Mouse (Mus musculus) left cerebral cortex, adult 2 months (tissue): ENCODE results near the gene Gabarap. TPM values are rescaled to one million over a fixed set of nuclear protein-coding genes. Genes with fewer than 3 reads are reported as not detected.
A peak's percentile ranks its signal among the peaks of the same experiment; 100 is the strongest.

Experiments
- DNase-seq, 2 experiments: peaks; one replicate each; pipeline ENCODE4 v3.0.0; 2021 to 2022; ENCODE audit warnings: low spot score in 2 of 2, mixed read lengths in 1 of 2; ENCODE audit errors: extremely low spot score in 1 of 2
- H3K27ac ChIP-seq: fragments of 200-600 bp; 2 replicates; pipeline ENCODE4 v1.8.1; 2022
- H3K4me3 ChIP-seq: fragments of 200-600 bp; 2 replicates; pipeline ENCODE4 v1.8.1; 2022
- CTCF ChIP-seq: fragments of 200-600 bp; IDR thresholded peaks from 2 replicates; pipeline ENCODE4 v1.8.1; 2022; ENCODE audit warnings: antibody characterized with exemption, mild to moderate bottlenecking, moderate library complexity
- intact Hi-C: fragments of 180-260 bp; cut with DNase I; formaldehyde crosslinking; loops from one replicate; pipeline ENCODE4 v1.15.1; 2025
- total RNA-seq, 2 experiments: library from RNA; stranded (reverse); gene quantifications; 2 replicates each; pipeline ENCODE4 v1.2.3; 2021

The Gabarap gene
- total RNA-seq, 2 experiments from 2014 or later, result 209 to 215 TPM

GRCm38 (mm10) chr11:69994401-69995090 is 3.6 kb downstream of the Gabarap start:
- H3K27ac ChIP-seq, result no peak overlapping the region
- H3K4me3 ChIP-seq, result no peak overlapping the region
- DNase-seq, result no peak
- intact Hi-C loops, result loop anchor here (2.0 kb wide), 1 partner anchor 14 kb away; the partner anchor contains the start of gene Ctdnep1
- TF ChIP-seq CTCF, result no peak

GRCm38 (mm10) chr11:69995391-69995960 is 4.5 kb downstream of the Gabarap start, which contains the start of gene Phf23:
Phf23 (plus strand) TSS chr11:69995777.
- DNase-seq, result peak; percentile 95 to 96
- peak within 1 kb of the TSS; percentile 87 for H3K4me3 ChIP-seq
- intact Hi-C loops, result loop anchor here (2.0 kb wide), 1 partner anchor 15 kb away; the partner anchor contains the start of gene Ctdnep1
- peak; percentile 58 for TF ChIP-seq CTCF
- peak within 1 kb of the TSS; percentile 95 for H3K27ac ChIP-seq

DNA sequence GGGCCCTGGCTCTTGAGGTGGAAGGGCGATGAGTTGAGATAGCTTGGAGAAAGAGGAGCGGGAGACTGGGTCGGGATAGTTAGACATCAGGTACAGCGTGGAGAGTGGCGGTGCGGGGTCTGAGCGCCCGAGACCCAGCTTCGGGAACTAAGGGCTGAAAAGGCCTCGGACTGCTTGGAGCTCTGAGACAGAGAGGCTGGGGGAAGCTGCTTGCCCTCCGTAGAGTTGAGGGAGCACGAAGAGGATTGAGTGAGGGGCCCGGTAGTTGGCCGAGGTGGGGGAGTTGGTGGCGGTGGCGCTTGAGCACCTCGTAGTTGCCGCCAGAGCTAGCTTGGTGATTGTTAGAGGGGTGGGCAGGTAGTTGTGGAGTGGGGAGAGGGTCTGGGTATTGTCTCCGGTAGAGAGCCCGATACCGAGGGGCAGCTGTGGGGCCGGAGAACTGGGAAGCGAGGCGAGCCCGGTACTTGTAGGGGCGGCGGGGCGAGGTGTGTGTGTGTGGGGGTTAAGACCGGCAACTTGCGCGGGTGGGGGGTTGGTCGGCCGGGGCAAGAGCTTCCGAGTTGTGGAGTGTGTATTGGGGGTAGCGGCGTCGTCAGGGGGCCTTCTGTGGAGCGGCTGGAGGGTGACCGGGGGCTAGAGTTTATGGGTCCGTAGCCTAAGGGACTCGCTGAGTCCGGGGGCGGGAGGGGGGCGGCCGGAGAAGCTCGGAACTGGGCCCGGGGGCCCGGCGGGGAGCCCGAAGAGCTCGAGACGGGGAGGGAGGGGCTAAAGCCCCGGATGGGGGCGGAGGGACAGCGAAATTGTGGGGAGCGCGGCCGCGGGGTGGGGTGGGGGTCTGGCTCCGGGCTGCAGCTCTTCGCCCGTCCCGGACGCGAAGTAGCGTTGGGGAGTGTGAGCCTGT is 5.5 kb downstream of the Gabarap start:
- intact Hi-C loops, result no loop called here
- peak overlapping the region; percentile 87 for H3K4me3 ChIP-seq
- TF ChIP-seq CTCF, result no peak
- peak overlapping the region; percentile 95 for H3K27ac ChIP-seq
- peak in 1 of 2 experiments; percentile 51 for DNase-seq

DNA sequence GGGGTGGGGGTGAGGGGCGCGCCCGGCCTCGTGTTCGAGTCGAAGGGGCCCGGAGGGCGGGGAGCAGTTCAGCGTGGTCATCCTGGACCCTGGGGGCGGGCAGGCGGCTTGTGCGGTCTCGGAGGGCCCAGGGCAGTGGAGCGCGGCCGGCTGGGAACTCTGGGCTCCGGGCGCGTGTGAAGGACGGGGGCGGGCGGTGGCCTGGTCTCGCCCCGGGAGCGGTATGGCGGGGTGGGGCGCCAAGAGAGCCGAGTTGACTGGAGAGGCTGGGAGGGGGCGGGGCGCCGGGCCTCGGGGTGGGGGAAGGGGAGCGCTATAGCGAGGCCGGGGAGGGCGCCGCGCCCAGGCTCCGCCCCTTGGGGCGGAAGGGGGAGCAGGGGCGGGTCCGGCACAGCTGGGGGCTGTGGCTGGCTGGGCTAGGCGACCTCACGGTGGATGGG is 6.1 kb downstream of the Gabarap start:
- H3K27ac ChIP-seq, result peak overlapping the region; percentile 95
- intact Hi-C loops, result no loop called here
- no peak for TF ChIP-seq CTCF

GRCm38 (mm10) chr11:69998567-69999491 is 7.9 kb downstream of the Gabarap start:
- intact Hi-C loops, result no loop called here
- no peak for DNase-seq
- H3K27ac ChIP-seq, result no peak overlapping the region
- no peak overlapping the region for H3K4me3 ChIP-seq
- peak; percentile 40 for TF ChIP-seq CTCF

More for the DNA sequence above, 6.1 kb downstream of the Gabarap start:
- DNase-seq, result peak; percentile 68 to 79
- H3K4me3 ChIP-seq, result peak overlapping the region; percentile 87

- intact Hi-C loops, result loop anchor here (2.0 kb wide), 1 partner anchor 15 kb away; the partner anchor contains the start of gene Acadvl
- no peak for DNase-seq
Measured at GRCm38 (mm10) chr11:69999666-70000065, 8.7 kb downstream of the Gabarap start.

GRCm38 (mm10) chr11:70000396-70000898 is 9.5 kb downstream of the Gabarap start, which contains the start of gene Dvl2:
Dvl2 (plus strand) TSS chr11:70000595.
- intact Hi-C loops, result loop anchor here (2.0 kb wide), 1 partner anchor 14 kb away; the partner anchor contains the start of gene Acadvl
- Histone ChIP-seq H3K4me3 (peak within 1 kb of the TSS; percentile 65), H3K27ac (peak within 1 kb of the TSS; percentile 98)
- no peak for TF ChIP-seq CTCF
- peak; percentile 87 to 90 for DNase-seq

More at GRCm38 (mm10) chr11:69999666-70000065, 8.7 kb downstream of the Gabarap start:
- TF ChIP-seq CTCF, result no peak
- Histone ChIP-seq H3K27ac (0 out of 2 replicates have a peak overlapping the region, but pooled peaks have one; percentile 17), H3K4me3 (no peak overlapping the region)

DNA sequence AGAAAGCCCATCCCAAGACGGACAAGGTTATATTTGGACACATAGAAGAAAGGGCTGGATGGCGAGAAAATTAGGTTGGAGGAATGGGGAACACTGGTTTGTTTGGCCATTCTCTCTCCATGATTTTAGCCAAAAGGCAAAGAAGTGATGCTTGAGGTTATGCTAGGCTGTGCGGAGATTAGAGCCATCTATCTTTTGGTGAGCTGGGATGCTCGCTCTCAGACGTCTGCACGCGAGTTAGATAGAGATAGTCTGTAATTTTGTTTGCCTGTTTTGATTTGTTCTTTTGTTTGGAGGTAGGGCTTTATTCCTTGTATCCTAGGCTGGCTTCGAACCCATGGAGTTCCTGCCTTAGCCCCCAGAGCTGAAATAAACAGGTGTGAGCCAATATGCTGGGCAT is 10.2 kb downstream of the Gabarap start:
- intact Hi-C loops, result loop anchor here (2.0 kb wide), 1 partner anchor 14 kb away; the partner anchor contains the start of gene Acadvl
- H3K4me3 ChIP-seq, result peak overlapping the region; percentile 65
- DNase-seq, result no peak
- no peak for TF ChIP-seq CTCF
- peak overlapping the region; percentile 98 for H3K27ac ChIP-seq

- DNase-seq, result no peak
- intact Hi-C loops, result loop anchor here (2.0 kb wide), 1 partner anchor 13 kb away; the partner anchor contains the start of gene Acadvl
- H3K4me3 ChIP-seq, result no peak overlapping the region; the same call in 1 of the 2 replicates
- no peak overlapping the region for H3K27ac ChIP-seq
- TF ChIP-seq CTCF, result peak; percentile 50
Measured at GRCm38 (mm10) chr11:70001865-70002264, 10.9 kb downstream of the Gabarap start.

- H3K27ac ChIP-seq, result no peak overlapping the region
- no peak for DNase-seq
- no peak for TF ChIP-seq CTCF
- no peak overlapping the region for H3K4me3 ChIP-seq
- intact Hi-C loops, result no loop called here
Measured at GRCm38 (mm10) chr11:70002471-70002870, 11.5 kb downstream of the Gabarap start.
